Mouse (Mus musculus): ENCODE results near the gene Llgl1. TPM values are rescaled to one million over a fixed set of nuclear protein-coding genes. Genes with fewer than 3 reads are reported as not detected.

The Llgl1 gene
- total RNA-seq (2014; rRNA removed) (27.8 and 32.2 TPM in 2 replicates), polyA plus RNA-seq (2015; fragmentation: Nextera tagmentation; extraction: Ambion mirVana) (25.3 and 30.1 TPM in 2 replicates)

DNA sequence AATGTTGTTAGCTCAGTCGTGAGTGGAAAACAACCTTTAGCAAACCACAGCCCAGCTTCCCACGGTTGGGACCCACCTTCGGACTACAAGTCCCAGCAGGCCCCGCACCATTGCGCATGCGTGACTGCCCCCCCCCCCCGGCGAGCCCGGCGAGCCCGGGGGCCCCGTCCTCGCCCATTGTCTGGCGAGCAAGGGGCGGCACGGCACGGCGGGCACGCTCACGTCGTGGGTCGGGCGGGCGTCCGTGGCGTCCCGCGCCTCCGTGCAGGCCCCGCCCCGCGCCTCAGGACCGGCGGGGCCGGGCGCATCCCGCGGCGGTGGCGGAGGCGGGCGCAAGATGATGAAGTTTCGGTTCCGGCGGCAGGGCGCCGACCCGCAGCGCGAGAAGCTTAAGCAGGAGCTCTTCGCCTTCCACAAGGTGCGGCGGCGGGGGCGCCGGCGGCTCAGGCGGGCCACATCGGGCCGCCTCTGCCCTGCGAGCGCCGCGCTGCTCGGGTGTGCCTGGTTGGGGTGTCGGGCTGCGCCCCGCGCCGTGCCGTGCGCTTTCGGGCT lies at the start of gene Llgl1:
Gene Llgl1 (plus strand): TSS at position 200 of the 552 bp plus-strand sequence.
- DNase-seq = peak; percentile 97
- Histone ChIP-seq H3K4me1 (ENCODE audit: insufficient read depth) (peaks cover 18% of the 10 kb centered on the region), H3K9me3 (ENCODE audit: low read length) (no peaks in the 10 kb centered on the region), H3K9ac (peak within 1 kb of the TSS; percentile 78), H3K4me3 (ENCODE audit: low read depth, low read length) (peak within 1 kb of the TSS; percentile 90), H3K4me2 (ENCODE audit: low read depth) (peak within 1 kb of the TSS; percentile 86), H3K27me3 (ENCODE audit: insufficient read depth, low read length) (no peaks in the 10 kb centered on the region), H3K27ac (ENCODE audit: low read depth, low read length) (peak within 1 kb of the TSS; percentile 81), H3K36me3 (ENCODE audit: insufficient read depth) (peaks cover 5% of the 10 kb centered on the region; the same call in 1 of the 2 replicates)
- WGBS = under 1% methylated on average over 70 of the region's 73 CpGs
- ATAC-seq = peak; percentile 94
- no peak for TF ChIP-seq CTCF (IDR thresholded peaks at IDR 0.05; ENCODE audit: low read depth)

DNA sequence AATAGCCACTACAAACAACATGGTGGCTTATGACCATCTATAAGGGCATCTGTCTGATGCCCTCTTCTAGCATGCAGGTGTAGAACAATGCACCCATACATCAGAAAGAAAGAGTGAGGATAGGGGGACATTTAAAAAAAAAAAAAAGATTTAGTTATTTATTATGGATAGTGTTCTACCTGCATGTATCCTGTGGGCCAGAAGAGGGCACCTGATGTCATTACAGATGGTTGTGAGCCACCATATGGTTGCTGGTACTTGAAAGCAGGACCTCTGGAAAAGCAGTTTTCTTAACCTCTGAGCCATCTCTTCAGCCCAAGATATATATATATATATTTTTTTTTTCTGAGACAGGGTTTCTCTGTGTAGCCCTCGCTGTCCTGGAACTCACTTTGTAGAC lies 3.4 kb upstream of the Llgl1 start:
- no peak overlapping the region for H3K4me2 ChIP-seq (ENCODE audit: low read depth)
- TF ChIP-seq CTCF (IDR thresholded peaks at IDR 0.05; ENCODE audit: low read depth) = no peak
- no peak overlapping the region for H3K27ac ChIP-seq (ENCODE audit: low read depth, low read length)
- no peak overlapping the region for H3K9ac ChIP-seq
- H3K4me1 ChIP-seq (ENCODE audit: insufficient read depth) = peaks cover 17% of the 10 kb centered on the region
- DNase-seq (no peak), ATAC-seq (no peak)
- no peaks in the 10 kb centered on the region for H3K27me3 ChIP-seq (ENCODE audit: insufficient read depth, low read length)
- H3K9me3 ChIP-seq (ENCODE audit: low read length) = no peaks in the 10 kb centered on the region
- H3K4me3 ChIP-seq (ENCODE audit: low read depth, low read length) = no peak overlapping the region
- H3K36me3 ChIP-seq (ENCODE audit: insufficient read depth) = no peaks in the 10 kb centered on the region
- 92% methylated on average over 1 of the region's 1 CpGs for WGBS

- Histone ChIP-seq H3K4me1 (ENCODE audit: insufficient read depth) (peaks cover 18% of the 10 kb centered on the region), H3K36me3 (ENCODE audit: insufficient read depth) (no peaks in the 10 kb centered on the region), H3K4me3 (ENCODE audit: low read depth, low read length) (no peak overlapping the region), H3K27ac (ENCODE audit: low read depth, low read length) (no peak overlapping the region), H3K27me3 (ENCODE audit: insufficient read depth, low read length) (no peaks in the 10 kb centered on the region), H3K9ac (no peak overlapping the region), H3K4me2 (ENCODE audit: low read depth) (no peak overlapping the region), H3K9me3 (ENCODE audit: low read length) (no peaks in the 10 kb centered on the region)
- ATAC-seq (no peak), DNase-seq (peak; percentile 30)
- peak; percentile 48 for TF ChIP-seq CTCF (IDR thresholded peaks at IDR 0.05; ENCODE audit: low read depth)
- 69% methylated on average over 2 of the region's 2 CpGs for WGBS
Observed at GRCm38 (mm10) chr11:60697561-60697960, 2.0 kb upstream of the Llgl1 start.

DNA sequence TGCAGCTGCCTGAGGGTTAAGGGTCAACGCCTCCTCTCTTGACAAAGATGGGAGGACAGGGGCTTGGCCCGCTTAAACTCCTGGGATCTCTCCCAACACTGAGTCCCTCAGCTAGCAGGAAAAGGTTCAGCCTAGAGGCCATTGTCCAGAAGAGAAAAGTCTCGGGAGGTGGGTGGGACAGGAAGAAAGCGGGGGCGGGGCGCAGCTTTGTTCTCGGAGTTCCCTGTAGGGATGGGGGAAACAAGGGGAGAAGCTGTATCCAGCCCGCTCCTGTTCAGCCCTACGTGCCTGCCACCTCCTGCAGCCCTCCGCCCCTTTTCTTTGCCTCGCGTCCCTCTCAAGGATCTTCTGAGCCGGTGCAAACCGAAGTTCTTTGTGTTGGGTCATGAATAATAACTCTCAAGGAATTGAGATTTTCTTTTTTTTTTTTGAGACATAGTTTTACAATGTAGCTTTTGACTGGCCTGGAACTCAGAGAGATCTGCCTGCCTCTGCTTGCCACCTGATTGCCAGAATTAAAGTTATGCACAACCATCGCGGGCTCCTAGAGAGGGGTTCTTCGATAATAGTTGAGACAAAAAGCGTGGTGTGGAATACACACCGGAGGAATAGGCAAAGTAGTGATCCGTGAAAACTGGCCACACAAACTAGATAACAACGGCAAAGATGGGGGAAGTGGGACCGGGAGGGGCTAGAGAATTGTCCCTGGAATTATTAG lies 558 bp upstream of the Llgl1 start:
- 2% methylated on average over 22 of the region's 22 CpGs for WGBS
- peak; percentile 19 for ATAC-seq
- peak; percentile 56 for DNase-seq

GRCm38 (mm10) chr11:60700320-60701185 lies 1.0 kb downstream of the Llgl1 start:
- H3K9ac ChIP-seq = peak overlapping the region; percentile 78
- H3K27me3 ChIP-seq (ENCODE audit: insufficient read depth, low read length) = no peaks in the 10 kb centered on the region
- 0 out of 2 replicates have a peak overlapping the region, but pooled peaks have one; percentile 81 for H3K27ac ChIP-seq (ENCODE audit: low read depth, low read length)
- no peak for ATAC-seq
- TF ChIP-seq CTCF (IDR thresholded peaks at IDR 0.05; ENCODE audit: low read depth) = 0 out of 2 replicates have a peak, but pooled peaks have one; percentile 8
- H3K4me3 ChIP-seq (ENCODE audit: low read depth, low read length) = peak overlapping the region; percentile 90
- WGBS = 20% methylated on average over 12 of the region's 12 CpGs
- H3K4me2 ChIP-seq (ENCODE audit: low read depth) = peak overlapping the region; percentile 86
- H3K9me3 ChIP-seq (ENCODE audit: low read length) = no peaks in the 10 kb centered on the region
- peaks cover 18% of the 10 kb centered on the region for H3K4me1 ChIP-seq (ENCODE audit: insufficient read depth)
- DNase-seq = no peak
- H3K36me3 ChIP-seq (ENCODE audit: insufficient read depth) = peaks cover 13% of the 10 kb centered on the region; the same call in 1 of the 2 replicates

More for the DNA sequence above, 558 bp upstream of the Llgl1 start:
- no peaks in the 10 kb centered on the region for H3K36me3 ChIP-seq (ENCODE audit: insufficient read depth)
- no peaks in the 10 kb centered on the region for H3K9me3 ChIP-seq (ENCODE audit: low read length)
- H3K4me3 ChIP-seq (ENCODE audit: low read depth, low read length) = peak overlapping the region; percentile 90
- peak overlapping the region; percentile 78 for H3K9ac ChIP-seq
- TF ChIP-seq CTCF (IDR thresholded peaks at IDR 0.05; ENCODE audit: low read depth) = no peak
- peak overlapping the region; percentile 81 for H3K27ac ChIP-seq (ENCODE audit: low read depth, low read length)
- no peaks in the 10 kb centered on the region for H3K27me3 ChIP-seq (ENCODE audit: insufficient read depth, low read length)
- H3K4me1 ChIP-seq (ENCODE audit: insufficient read depth) = peaks cover 18% of the 10 kb centered on the region
- peak overlapping the region; percentile 86 for H3K4me2 ChIP-seq (ENCODE audit: low read depth)

DNA sequence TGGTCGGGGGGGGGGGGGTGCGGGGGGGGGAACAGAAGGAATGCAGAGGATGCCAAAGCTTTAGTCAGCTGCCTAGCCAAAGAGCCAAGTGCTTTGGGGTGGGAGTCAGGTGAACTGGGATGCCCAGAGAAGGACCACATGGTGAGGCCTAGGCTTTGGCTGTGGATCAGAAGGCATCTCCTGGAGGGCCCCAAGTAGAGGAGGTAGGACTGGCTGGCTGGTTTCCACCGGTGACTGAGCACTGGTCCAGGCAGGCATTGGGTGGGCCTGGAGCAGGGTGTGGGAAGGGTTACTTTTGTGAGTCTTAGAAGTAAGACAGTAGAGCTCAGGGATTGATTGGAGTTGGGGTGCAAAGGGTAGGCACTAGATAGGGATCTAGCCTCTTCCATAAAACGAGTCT lies 2.1 kb downstream of the Llgl1 start:
- Histone ChIP-seq H3K27ac (ENCODE audit: low read depth, low read length) (no peak overlapping the region), H3K27me3 (ENCODE audit: insufficient read depth, low read length) (no peaks in the 10 kb centered on the region), H3K36me3 (ENCODE audit: insufficient read depth) (peaks cover 24% of the 10 kb centered on the region), H3K4me1 (ENCODE audit: insufficient read depth) (peaks cover 18% of the 10 kb centered on the region), H3K4me3 (ENCODE audit: low read depth, low read length) (no peak overlapping the region), H3K9me3 (ENCODE audit: low read length) (no peaks in the 10 kb centered on the region), H3K4me2 (ENCODE audit: low read depth) (no peak overlapping the region), H3K9ac (no peak overlapping the region)
- 83% methylated on average over 3 of the region's 4 CpGs for WGBS
- ATAC-seq (no peak), DNase-seq (no peak)
- TF ChIP-seq CTCF (IDR thresholded peaks at IDR 0.05; ENCODE audit: low read depth) = no peak
